Mouse (Mus musculus): ENCODE measurements at regions not wholly inside any gene's neighbourhood (a gene's known extent, or its start where the extent isn't known, plus 50 kb on each side); places are given as distances from the start of the nearest gene placed in this dataset.

DNA sequence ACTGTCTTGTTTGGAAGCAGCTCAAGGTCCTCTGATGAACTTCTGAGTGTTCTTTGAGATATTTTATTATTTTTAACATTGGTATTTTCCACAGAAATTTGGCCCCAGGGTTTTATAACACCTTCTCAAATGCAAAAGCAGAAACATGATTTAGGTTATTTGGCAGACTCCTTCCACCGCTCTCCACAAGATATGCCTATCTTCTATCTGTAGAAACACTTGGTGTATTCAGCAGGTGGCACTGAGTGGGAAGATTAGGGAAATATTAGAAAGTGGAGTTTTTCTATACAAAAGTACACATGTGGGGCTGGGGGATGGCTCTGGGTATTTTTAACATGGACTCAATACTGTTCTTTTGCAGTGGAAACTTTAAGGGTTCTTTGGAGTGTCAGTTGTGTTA is 475.3 kb downstream of the Dach1 start:
- DNase-seq (ENCODE audit: low read depth, low spot score) = no peak

- no peak for DNase-seq (ENCODE audit: low read depth, low spot score)
Observed at GRCm38 (mm10) chr14:97684617-97685016, 484.9 kb downstream of the Dach1 start.

- DNase-seq (ENCODE audit: low read depth, low spot score) = no peak
Observed at GRCm38 (mm10) chr14:97667806-97668205, 501.8 kb downstream of the Dach1 start.

DNA sequence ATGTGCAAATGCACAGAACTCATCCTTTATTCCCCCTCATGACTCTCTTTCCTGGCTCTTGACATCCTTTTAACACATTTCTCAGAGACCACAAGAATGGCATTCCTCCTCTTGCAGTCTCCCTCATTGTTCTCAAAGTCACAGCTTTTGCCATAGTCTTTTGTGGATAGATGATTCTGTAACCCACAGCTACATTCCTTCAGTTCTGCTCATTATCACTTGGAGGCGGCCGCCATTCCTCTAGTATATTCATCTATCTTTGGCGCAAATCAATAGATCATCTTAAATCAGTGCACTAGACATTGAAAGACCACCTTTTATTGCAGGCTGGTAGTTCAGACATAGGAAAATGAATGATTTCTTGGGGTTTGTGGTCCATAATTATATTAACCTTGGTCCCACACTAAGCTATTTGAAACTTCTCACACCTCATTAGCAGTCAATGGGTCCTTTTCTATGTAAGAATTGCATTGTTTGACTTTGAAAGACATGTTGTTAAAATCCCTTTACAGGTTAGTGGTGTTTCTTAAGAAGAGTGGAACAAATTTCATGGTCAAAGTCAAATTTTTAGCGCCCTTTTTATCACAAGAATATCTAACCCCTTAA is 531.3 kb downstream of the Dach1 start:
- peak; percentile 55 for DNase-seq (ENCODE audit: low read depth, low spot score)

GRCm38 (mm10) chr14:97611438-97611837 is 558.1 kb downstream of the Dach1 start:
- DNase-seq (ENCODE audit: low read depth, low spot score) = no peak

DNA sequence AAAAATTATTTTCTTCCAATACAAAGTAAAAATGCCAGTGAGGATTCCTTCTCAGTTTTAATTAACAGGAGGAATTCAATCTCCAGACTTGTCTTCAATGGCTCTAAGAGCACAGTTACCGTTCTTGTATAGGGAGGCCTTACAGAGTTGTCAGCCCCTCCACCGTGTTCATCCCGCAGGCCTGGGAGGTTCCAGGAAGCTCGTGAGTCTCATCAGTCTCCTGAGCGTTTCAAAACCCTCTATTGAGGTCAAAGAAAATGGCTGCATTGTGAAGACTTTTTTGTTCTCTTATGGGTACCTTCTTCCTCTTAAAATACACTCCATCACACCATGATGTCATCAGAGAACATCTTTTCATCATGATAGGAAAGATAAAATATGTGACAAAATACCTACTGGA is 572.9 kb downstream of the Dach1 start:
- peak; percentile 34 for DNase-seq (ENCODE audit: low read depth, low spot score)

GRCm38 (mm10) chr14:97588611-97589010 is 581.0 kb downstream of the Dach1 start:
- no peak for DNase-seq (ENCODE audit: low read depth, low spot score)

DNA sequence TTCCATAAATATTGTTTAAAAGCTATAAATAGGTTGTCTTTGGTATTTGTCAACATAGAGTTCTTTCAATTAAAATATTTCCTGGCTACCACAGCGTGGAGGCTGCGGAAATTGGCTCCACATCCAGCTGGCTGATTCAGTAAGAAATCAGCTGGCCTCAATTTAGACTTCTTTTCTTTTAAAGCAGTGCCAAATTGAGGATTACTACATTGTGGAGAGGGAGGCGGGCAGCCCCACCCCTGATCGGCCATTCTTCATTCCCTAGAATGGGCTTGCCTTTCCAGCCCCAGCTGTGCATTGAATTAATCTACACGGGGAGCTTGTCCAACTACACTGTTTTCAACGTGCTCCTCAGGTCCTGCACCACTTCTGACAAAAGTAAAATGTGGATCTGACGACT is 581.4 kb downstream of the Dach1 start:
- DNase-seq (ENCODE audit: low read depth, low spot score) = peak; percentile 23

- peak; percentile 37 for DNase-seq (ENCODE audit: low read depth, low spot score)
Observed at GRCm38 (mm10) chr14:97586962-97587361, 582.6 kb downstream of the Dach1 start.

DNA sequence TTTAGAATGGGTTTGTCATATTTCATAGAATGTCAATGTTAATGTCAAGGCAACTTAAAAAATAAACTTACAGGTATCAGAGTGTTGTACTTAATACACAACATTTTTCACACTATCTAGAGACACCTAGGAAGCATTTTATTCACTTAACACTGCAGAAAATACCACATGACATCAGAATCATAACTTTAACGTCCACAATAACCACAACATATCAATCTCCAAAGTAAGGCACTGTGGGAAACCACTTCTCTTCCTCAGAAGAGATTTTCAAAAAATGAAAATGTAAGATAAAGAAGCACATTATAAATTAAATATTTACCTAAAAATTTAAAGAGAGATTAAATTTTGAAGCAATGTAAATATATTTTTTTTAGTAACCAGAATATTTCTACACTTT is 599.3 kb downstream of the Dach1 start:
- no peak for DNase-seq (ENCODE audit: low read depth, low spot score)

GRCm38 (mm10) chr14:97560121-97560907 is 609.3 kb downstream of the Dach1 start:
- DNase-seq (ENCODE audit: low read depth, low spot score) = peak; percentile 5

DNA sequence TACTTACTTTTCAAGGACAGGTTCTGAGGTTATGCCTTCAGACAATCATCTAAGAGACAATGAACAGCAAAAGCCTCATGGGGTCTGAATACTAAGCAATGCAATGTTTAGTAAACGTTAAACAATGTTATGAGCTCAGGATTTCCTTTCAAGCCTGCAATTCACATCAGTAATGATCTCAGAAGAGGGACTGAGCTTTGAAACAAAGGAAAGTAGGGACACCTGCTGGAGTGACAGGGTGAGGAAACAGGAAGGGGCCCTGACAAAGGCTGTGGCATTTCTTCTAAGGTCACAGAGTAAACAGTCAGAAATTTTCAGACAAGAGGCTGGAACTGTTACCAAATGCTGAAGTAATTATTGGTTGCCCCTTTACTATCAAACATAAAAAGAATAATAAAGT is 610.0 kb downstream of the Dach1 start:
- DNase-seq (ENCODE audit: low read depth, low spot score) = peak; percentile 44

DNA sequence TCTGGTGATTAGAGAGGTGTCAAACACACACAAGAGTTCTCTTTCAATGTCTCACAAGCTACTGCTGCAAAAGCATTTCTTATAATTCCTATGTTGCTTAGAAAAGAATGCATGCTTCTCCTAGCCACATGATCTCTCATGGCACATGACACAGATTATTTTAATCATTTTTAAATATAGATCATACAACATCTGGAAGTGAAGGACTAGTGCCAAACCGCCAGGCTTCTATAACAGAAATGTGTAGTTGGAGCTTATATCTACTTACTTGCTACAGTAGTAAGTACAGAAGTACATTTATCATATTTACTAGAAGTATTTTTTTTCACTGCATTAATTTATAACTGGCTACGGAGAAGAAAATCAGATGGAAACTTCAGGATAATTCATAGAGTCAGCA is 611.3 kb downstream of the Dach1 start:
- no peak for DNase-seq (ENCODE audit: low read depth, low spot score)

- DNase-seq (ENCODE audit: low read depth, low spot score) = no peak
Observed at GRCm38 (mm10) chr14:97557888-97558287, 611.7 kb downstream of the Dach1 start.

DNA sequence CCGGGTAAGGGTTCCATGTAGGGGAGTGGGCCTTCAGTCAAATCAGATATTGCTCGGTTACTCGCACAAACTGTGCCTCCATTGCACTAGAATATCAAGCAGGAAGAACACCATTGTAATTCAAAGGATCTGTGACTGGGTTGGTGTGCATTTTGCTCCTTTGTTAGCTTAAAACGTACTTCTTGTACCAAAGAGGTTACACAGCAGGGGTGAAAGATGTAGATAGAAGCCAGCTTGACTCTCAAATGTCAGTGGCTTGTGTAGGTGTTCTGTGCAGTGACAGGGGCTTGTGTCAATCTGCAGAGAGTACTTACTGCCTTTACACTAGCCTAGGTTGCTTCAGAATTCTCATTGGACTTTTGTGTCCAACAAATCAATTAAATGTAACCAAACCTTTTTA is 623.3 kb downstream of the Dach1 start:
- DNase-seq (ENCODE audit: low read depth, low spot score) = no peak

GRCm38 (mm10) chr14:97544307-97544706 is 625.3 kb downstream of the Dach1 start:
- no peak for DNase-seq (ENCODE audit: low read depth, low spot score)

GRCm38 (mm10) chr14:97537012-97537411 is 632.6 kb downstream of the Dach1 start:
- DNase-seq (ENCODE audit: low read depth, low spot score) = no peak

GRCm38 (mm10) chr14:97511318-97511717 is 658.2 kb downstream of the Dach1 start:
- DNase-seq (ENCODE audit: low read depth, low spot score) = peak; percentile 54

DNA sequence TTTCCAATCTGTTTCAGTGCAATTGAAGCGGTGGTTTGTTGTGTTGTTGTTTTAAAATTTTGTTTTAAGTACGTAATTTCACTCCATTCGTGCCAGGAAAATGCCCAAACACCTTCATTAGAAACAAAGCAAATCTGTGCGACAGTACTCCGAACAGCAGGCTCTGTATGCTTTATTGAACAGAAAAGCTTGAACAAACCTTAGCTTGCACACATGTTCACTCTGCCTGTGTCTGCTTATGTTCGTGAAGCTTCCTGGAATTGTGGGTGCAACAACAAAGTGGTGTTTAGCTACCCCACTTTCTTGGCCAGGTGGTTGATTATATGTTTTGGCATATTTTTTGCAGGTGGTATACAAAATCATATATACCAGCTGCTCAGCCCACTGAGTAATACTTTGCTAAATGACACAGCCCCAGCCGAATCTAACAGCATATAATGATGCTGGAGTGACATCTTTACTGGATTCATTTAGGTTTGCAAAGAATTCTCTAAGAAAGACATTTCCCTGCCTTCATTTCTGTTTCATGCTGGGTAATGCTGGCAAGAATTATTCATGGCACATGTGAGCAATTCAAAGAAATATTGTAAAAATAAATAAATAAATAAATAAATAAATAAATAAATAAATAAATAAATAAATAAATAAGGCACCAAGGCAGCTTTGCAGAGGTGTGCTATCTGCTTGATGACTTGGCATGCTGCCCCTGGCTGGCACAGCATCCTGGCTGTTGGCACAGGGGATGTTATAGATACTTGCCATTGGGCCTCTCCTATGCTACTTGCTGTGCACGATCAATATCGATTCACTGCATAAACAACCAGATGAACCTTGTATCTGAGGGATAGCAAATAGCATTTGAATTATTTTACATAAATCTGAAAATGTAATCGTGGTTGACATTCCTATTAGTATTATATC is 679.9 kb downstream of the Dach1 start:
- DNase-seq (ENCODE audit: low read depth, low spot score) = no peak

GRCm38 (mm10) chr14:97478236-97478635 is 691.3 kb downstream of the Dach1 start:
- DNase-seq (ENCODE audit: low read depth, low spot score) = no peak

DNA sequence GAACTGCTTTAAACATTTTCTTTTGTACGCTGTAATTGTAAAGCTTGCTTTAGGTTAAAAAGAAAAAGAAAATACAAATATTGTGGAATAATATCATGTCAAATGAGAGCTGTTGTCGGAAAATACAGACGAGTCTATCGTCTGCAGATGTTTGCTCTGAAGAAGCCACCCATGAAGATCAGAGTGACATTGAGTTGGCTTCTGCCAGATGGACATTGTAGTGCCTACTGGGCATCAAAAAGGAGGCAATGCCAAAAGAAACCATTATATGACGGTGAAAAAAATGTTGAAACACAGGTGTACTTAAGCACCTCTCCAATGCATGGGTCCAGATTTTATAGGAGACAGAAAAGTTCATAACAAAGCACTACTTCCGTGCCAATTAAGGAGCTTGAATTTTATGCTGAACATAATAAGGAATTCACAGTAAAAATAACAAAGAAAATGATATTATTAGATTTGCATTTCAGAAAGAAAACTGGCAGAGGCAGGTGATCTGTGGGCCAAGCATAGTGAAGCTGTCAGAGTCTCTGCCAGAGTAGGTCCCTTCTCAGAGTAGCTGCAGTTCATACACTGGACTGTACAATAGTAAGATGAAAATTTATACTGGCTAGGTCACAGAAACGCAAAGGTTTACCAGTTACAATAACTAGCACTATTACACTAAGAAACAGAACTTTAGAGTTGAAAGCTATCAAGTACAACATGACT is 718.9 kb downstream of the Dach1 start:
- DNase-seq (ENCODE audit: low read depth, low spot score) = no peak

DNA sequence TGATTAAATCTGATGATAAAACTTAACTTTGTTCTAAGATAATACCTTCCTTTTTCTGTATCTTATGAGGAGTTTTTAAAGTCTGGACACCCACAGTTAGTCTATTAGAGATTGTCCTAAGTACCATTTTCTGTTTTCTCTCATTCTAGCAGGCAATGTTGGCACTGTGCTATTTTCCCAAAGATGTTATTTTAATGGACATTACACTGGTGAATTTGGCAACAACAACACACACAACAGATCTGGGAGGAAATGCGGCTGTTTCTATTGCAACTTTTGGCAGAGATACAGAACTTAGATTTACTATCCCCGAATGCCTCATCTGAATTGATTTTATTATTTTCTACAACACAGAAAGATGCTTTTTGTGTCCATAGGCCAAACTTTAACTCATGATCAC is 720.9 kb downstream of the Dach1 start:
- DNase-seq (ENCODE audit: low read depth, low spot score) = no peak

Measured in mesoderm, embryonic 11.5 days (tissue).